Mouse (Mus musculus): ENCODE measurements at regions not wholly inside any gene's neighbourhood (a gene's known extent, or its start where the extent isn't known, plus 50 kb on each side); places are given as distances from the start of the nearest gene placed in this dataset.

- TF ChIP-seq CTCF (IDR thresholded peaks at IDR 0.05; ENCODE audit: low read depth), result no peak
- H3K4me3 ChIP-seq (ENCODE audit: low read depth, low read length), result no peak overlapping the region
- H3K9ac ChIP-seq, result no peak overlapping the region
- H3K27me3 ChIP-seq (ENCODE audit: insufficient read depth, low read length), result no peaks in the 10 kb centered on the region
- H3K4me1 ChIP-seq (ENCODE audit: insufficient read depth), result no peaks in the 10 kb centered on the region
- H3K4me2 ChIP-seq (ENCODE audit: low read depth), result no peak overlapping the region
- no peak for ATAC-seq
- WGBS, result 94% methylated on average over 3 of the region's 3 CpGs
- H3K36me3 ChIP-seq (ENCODE audit: insufficient read depth), result no peaks in the 10 kb centered on the region
- H3K9me3 ChIP-seq (ENCODE audit: low read length), result no peaks in the 10 kb centered on the region
- no peak overlapping the region for H3K27ac ChIP-seq (ENCODE audit: low read depth, low read length)
- no peak for DNase-seq
Observed at GRCm38 (mm10) chr12:109773909-109774313, 173.8 kb upstream of the Rtl1 start.

GRCm38 (mm10) chr12:109798846-109799245 is 198.7 kb upstream of the Rtl1 start:
- DNase-seq (no peak), ATAC-seq (no peak)
- Histone ChIP-seq H3K4me1 (ENCODE audit: insufficient read depth) (no peaks in the 10 kb centered on the region), H3K4me3 (ENCODE audit: low read depth, low read length) (no peak overlapping the region), H3K27me3 (ENCODE audit: insufficient read depth, low read length) (no peaks in the 10 kb centered on the region), H3K4me2 (ENCODE audit: low read depth) (no peak overlapping the region), H3K9me3 (ENCODE audit: low read length) (no peaks in the 10 kb centered on the region), H3K36me3 (ENCODE audit: insufficient read depth) (no peaks in the 10 kb centered on the region), H3K9ac (no peak overlapping the region), H3K27ac (ENCODE audit: low read depth, low read length) (no peak overlapping the region)
- WGBS, result 87% methylated on average over 3 of the region's 3 CpGs
- TF ChIP-seq CTCF (IDR thresholded peaks at IDR 0.05; ENCODE audit: low read depth), result no peak

- no peaks in the 10 kb centered on the region for H3K36me3 ChIP-seq (ENCODE audit: insufficient read depth)
- H3K27me3 ChIP-seq (ENCODE audit: insufficient read depth, low read length), result no peaks in the 10 kb centered on the region
- DNase-seq (no peak), ATAC-seq (no peak)
- H3K4me2 ChIP-seq (ENCODE audit: low read depth), result no peak overlapping the region
- TF ChIP-seq CTCF (IDR thresholded peaks at IDR 0.05; ENCODE audit: low read depth), result no peak
- no peak overlapping the region for H3K9ac ChIP-seq
- H3K9me3 ChIP-seq (ENCODE audit: low read length), result no peaks in the 10 kb centered on the region
- no peak overlapping the region for H3K27ac ChIP-seq (ENCODE audit: low read depth, low read length)
- no peak overlapping the region for H3K4me3 ChIP-seq (ENCODE audit: low read depth, low read length)
- WGBS, result 79% methylated on average over 1 of the region's 1 CpGs
- H3K4me1 ChIP-seq (ENCODE audit: insufficient read depth), result no peaks in the 10 kb centered on the region
Observed at GRCm38 (mm10) chr12:109799395-109799794, 199.3 kb upstream of the Rtl1 start.

GRCm38 (mm10) chr12:109827241-109827915 is 227.2 kb upstream of the Rtl1 start:
- H3K4me1 ChIP-seq (ENCODE audit: insufficient read depth), result peaks cover 9% of the 10 kb centered on the region; the same call in 1 of the 2 replicates
- no peak for ATAC-seq
- H3K9ac ChIP-seq, result no peak overlapping the region
- H3K4me3 ChIP-seq (ENCODE audit: low read depth, low read length), result no peak overlapping the region
- H3K36me3 ChIP-seq (ENCODE audit: insufficient read depth), result no peaks in the 10 kb centered on the region
- DNase-seq, result peak; percentile 67
- H3K9me3 ChIP-seq (ENCODE audit: low read length), result no peaks in the 10 kb centered on the region
- TF ChIP-seq CTCF (IDR thresholded peaks at IDR 0.05; ENCODE audit: low read depth), result no peak
- H3K27ac ChIP-seq (ENCODE audit: low read depth, low read length), result no peak overlapping the region
- 42% methylated on average over 10 of the region's 10 CpGs for WGBS
- no peaks in the 10 kb centered on the region for H3K27me3 ChIP-seq (ENCODE audit: insufficient read depth, low read length)
- no peak overlapping the region for H3K4me2 ChIP-seq (ENCODE audit: low read depth)

DNA sequence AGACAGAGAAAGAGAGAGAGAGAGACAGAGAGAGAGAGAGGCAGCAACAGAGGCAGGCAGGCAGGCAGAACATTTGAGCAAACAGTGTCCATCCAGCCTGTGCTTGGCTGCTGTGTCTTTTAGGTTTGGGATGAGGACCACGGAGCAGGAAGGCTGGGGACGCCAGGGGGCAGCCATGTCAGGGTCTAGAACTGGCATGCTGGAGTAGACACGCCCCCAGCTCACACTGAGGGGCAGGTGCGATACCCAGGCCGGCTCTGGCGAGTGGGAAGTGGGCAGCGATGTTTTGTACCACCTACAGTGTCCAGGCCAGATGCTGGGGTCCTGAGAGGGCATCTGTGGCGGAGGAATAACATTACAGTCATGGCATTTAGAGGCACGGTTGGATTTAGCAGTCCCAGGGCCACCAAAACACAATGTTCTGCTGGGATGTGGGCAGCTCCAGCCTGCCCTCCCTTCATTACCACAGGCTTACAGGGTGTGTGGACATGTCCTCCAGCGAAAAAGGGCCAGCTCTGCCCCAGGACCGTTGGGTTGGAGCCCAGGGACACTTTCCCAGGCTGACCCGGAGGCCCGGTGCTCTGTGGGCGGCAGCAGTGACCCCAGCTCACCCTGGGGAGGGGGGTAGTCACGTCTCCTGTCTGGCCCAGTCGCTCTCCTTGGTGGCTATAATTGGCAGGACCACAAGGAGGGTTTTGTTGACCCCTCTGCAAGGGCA is 230.3 kb upstream of the Rtl1 start:
- ATAC-seq, result peak; percentile 74
- H3K4me3 ChIP-seq (ENCODE audit: low read depth, low read length), result no peak overlapping the region
- WGBS, result 21% methylated on average over 16 of the region's 16 CpGs
- no peaks in the 10 kb centered on the region for H3K9me3 ChIP-seq (ENCODE audit: low read length)
- H3K36me3 ChIP-seq (ENCODE audit: insufficient read depth), result no peaks in the 10 kb centered on the region
- H3K4me1 ChIP-seq (ENCODE audit: insufficient read depth), result peaks cover 9% of the 10 kb centered on the region; the same call in 1 of the 2 replicates
- H3K27ac ChIP-seq (ENCODE audit: low read depth, low read length), result no peak overlapping the region
- no peak overlapping the region for H3K9ac ChIP-seq
- TF ChIP-seq CTCF (IDR thresholded peaks at IDR 0.05; ENCODE audit: low read depth), result peak; percentile 55
- DNase-seq, result peak; percentile 44
- H3K4me2 ChIP-seq (ENCODE audit: low read depth), result no peak overlapping the region
- H3K27me3 ChIP-seq (ENCODE audit: insufficient read depth, low read length), result no peaks in the 10 kb centered on the region

GRCm38 (mm10) chr12:109832964-109833363 is 232.8 kb upstream of the Rtl1 start:
- TF ChIP-seq CTCF (IDR thresholded peaks at IDR 0.05; ENCODE audit: low read depth), result no peak
- Histone ChIP-seq H3K27ac (ENCODE audit: low read depth, low read length) (no peak overlapping the region), H3K9me3 (ENCODE audit: low read length) (no peaks in the 10 kb centered on the region), H3K4me1 (ENCODE audit: insufficient read depth) (no peaks in the 10 kb centered on the region), H3K4me3 (ENCODE audit: low read depth, low read length) (no peak overlapping the region), H3K27me3 (ENCODE audit: insufficient read depth, low read length) (no peaks in the 10 kb centered on the region), H3K4me2 (ENCODE audit: low read depth) (no peak overlapping the region), H3K36me3 (ENCODE audit: insufficient read depth) (no peaks in the 10 kb centered on the region), H3K9ac (no peak overlapping the region)
- ATAC-seq (no peak), DNase-seq (no peak)
- 44% methylated on average over 10 of the region's 10 CpGs for WGBS

GRCm38 (mm10) chr12:109836521-109836920 is 236.4 kb upstream of the Rtl1 start:
- Histone ChIP-seq H3K4me3 (ENCODE audit: low read depth, low read length) (no peak overlapping the region), H3K36me3 (ENCODE audit: insufficient read depth) (no peaks in the 10 kb centered on the region), H3K4me1 (ENCODE audit: insufficient read depth) (no peaks in the 10 kb centered on the region), H3K27ac (ENCODE audit: low read depth, low read length) (no peak overlapping the region), H3K4me2 (ENCODE audit: low read depth) (no peak overlapping the region), H3K9ac (no peak overlapping the region), H3K9me3 (ENCODE audit: low read length) (no peaks in the 10 kb centered on the region), H3K27me3 (ENCODE audit: insufficient read depth, low read length) (no peaks in the 10 kb centered on the region)
- ATAC-seq (no peak), DNase-seq (no peak)
- no peak for TF ChIP-seq CTCF (IDR thresholded peaks at IDR 0.05; ENCODE audit: low read depth)
- 98% methylated on average over 8 of the region's 8 CpGs for WGBS
